Mouse (Mus musculus) spleen, adult 2 months (tissue): ENCODE results near the gene Zbtb49.

Experiments used
- CTCF ChIP-seq: fragments of 200-500 bp; IDR thresholded peaks from 2 replicates; pipeline ENCODE4 v1.5.1; 2011; ENCODE audit warnings: mild to moderate bottlenecking, inconsistent platforms; ENCODE audit not compliant: insufficient read depth, insufficient read length, insufficient replicate concordance; ENCODE audit errors: extremely low read depth
- POLR2A ChIP-seq: fragments of 200-500 bp; IDR thresholded peaks from 2 replicates; pipeline ENCODE4 v1.6.1; 2011; ENCODE audit warnings: low read depth, low read length, inconsistent platforms

DNA sequence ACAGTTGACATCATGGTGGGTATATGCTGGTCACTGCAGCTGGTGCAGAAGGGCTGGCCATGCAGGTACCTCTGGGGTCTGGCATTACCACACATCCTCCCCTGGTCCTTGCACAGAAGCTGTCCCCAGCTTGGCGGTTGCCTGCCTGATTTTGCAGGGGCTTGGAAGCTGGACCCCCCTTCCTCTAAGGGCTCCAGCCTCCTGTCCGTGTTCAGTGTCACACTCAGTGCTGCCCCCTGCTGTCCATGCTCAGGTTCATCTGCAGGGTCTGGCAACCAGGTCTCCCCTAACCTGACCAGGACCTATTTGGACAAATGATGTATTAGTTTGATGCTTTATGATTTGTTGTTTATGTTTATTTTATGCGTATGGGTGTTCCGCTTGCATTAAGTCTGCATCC, 15.2 kb upstream of the Zbtb49 start:
- peak; percentile 69; the same call in 1 of the 2 replicates for TF ChIP-seq CTCF
- no peak for TF ChIP-seq POLR2A
